Comparison of ENCODE assay signal across 8 mouse cellular contexts in the genomic region with DNA sequence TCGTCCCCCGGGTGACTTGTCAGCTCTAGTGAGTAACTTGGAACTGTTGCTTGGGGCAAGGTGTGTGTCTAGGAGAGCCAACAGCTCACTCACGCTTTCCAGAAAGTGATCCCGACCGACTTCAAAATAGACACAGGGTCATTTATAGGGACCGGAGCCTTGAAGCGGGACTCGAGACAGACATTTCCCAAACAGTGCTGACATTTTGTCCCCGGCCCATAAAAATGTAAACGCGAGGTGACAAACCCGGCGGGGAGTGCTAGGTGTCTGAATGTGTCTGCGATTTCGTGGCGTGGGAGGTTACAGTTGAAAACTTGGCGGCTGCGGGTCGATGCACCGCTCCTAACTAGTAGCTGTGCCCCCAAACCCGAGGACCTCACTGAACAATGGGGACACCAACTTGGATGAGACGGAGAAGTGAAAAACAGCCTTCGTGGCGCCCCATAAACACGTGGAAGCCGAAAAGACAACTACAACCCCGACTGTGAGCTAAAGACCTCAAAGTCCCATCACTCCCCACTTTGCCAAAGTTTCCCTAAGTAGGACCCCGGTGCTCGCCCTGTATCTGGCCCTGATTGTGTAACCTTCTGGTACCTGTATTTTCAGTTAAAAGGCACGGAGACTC. TPM values are rescaled to one million over a fixed set of nuclear protein-coding genes. Genes with fewer than 3 reads are reported as not detected.
DNase-seq lines count a peak whose midpoint lies in the region; ATAC-seq and TF ChIP-seq lines count a peak whose summit lies in the region.

No protein-coding gene starts in this region.

- H3K36me3 ChIP-seq in liver, adult 2 months (ENCODE audit: control insufficient read depth, insufficient read depth, low read length) = no peaks in the 10 kb centered on the region
- H3K36me3 ChIP-seq in embryonic facial prominence, embryonic 15.5 days = no peaks in the 10 kb centered on the region
- no peaks in the 10 kb centered on the region for H3K36me3 ChIP-seq in intestine, embryonic 14.5 days (ENCODE audit: control insufficient read depth, insufficient read depth, low read length)
- no peaks in the 10 kb centered on the region for H3K36me3 ChIP-seq in macrophage (ENCODE audit: inconsistent target)

- H3K27ac ChIP-seq in liver, adult 2 months (replicated peaks; ENCODE audit: insufficient read depth, low read depth, low read length) = no peak overlapping the region
- no peak overlapping the region for H3K27ac ChIP-seq in embryonic facial prominence, embryonic 15.5 days (replicated peaks)
- no peak overlapping the region for H3K27ac ChIP-seq in intestine, embryonic 14.5 days (ENCODE audit: low read depth)
- H3K27ac ChIP-seq in macrophage = no peak overlapping the region

- H3K4me3 ChIP-seq in liver, adult 2 months (ENCODE audit: insufficient read depth, low read depth, low read length) = peak overlapping the region; percentile 58
- peak overlapping the region; percentile 76 for H3K4me3 ChIP-seq in embryonic facial prominence, embryonic 15.5 days (replicated peaks)
- peak overlapping the region; percentile 54 for H3K4me3 ChIP-seq in intestine, embryonic 14.5 days (ENCODE audit: low read depth, low read length)
- peak overlapping the region; percentile 40 for H3K4me3 ChIP-seq in macrophage (ENCODE audit: inconsistent target)

- DNase-seq in liver, adult 2 months (ENCODE audit: extremely low read depth, low read depth, low spot score) = peak; percentile 21
- DNase-seq in liver = no peak
- peak; percentile 74 for DNase-seq in intestine, embryonic 14.5 days (ENCODE audit: low spot score)
- DNase-seq in thymus, postnatal 25 days = peak; percentile 40
- DNase-seq in layer of hippocampus, adult 9-10 months (ENCODE audit: low spot score) = no peak
- no peak for DNase-seq in cerebellum, adult 18-20 months

- H3K79me2 ChIP-seq in liver, adult 2 months (ENCODE audit: control insufficient read depth, insufficient read depth, low read length) = no peaks in the 10 kb centered on the region
- H3K79me2 ChIP-seq in macrophage (ENCODE audit: inconsistent target) = no peaks in the 10 kb centered on the region

- peak overlapping the region; percentile 3; the same call in 1 of the 2 replicates for H3K9ac ChIP-seq in liver, adult 2 months (ENCODE audit: low read depth, low read length)
- peak overlapping the region; percentile 64 for H3K9ac ChIP-seq in embryonic facial prominence, embryonic 15.5 days
- no peak overlapping the region for H3K9ac ChIP-seq in intestine, embryonic 14.5 days (ENCODE audit: low read length)

- peaks cover 8% of the 10 kb centered on the region for H3K4me1 ChIP-seq in liver, adult 2 months (ENCODE audit: control insufficient read depth, insufficient read depth, low read length)
- H3K4me1 ChIP-seq in embryonic facial prominence, embryonic 15.5 days = peaks cover 35% of the 10 kb centered on the region
- H3K4me1 ChIP-seq in intestine, embryonic 14.5 days (replicated peaks; ENCODE audit: control insufficient read depth, insufficient read depth, low read length) = peaks cover 17% of the 10 kb centered on the region

- peaks cover 12% of the 10 kb centered on the region for H3K27me3 ChIP-seq in liver, adult 2 months (ENCODE audit: control insufficient read depth, insufficient read depth, low read length)
- peaks cover 5% of the 10 kb centered on the region; the same call in 1 of the 2 replicates for H3K27me3 ChIP-seq in embryonic facial prominence, embryonic 15.5 days
- H3K27me3 ChIP-seq in intestine, embryonic 14.5 days (replicated peaks; ENCODE audit: control insufficient read depth, insufficient read depth, low read length) = peaks cover 14% of the 10 kb centered on the region; the same call in 1 of the 2 replicates

- 1% methylated on average over 30 of the region's 30 CpGs for WGBS in liver, adult 2 months
- WGBS in embryonic facial prominence, embryonic 15.5 days = under 1% methylated on average over 30 of the region's 30 CpGs
- 1% methylated on average over 30 of the region's 30 CpGs for WGBS in intestine, embryonic 14.5 days
- WGBS in macrophage (ENCODE audit: missing documents) = 2% methylated on average over 30 of the region's 30 CpGs

- H3K4me2 ChIP-seq in embryonic facial prominence, embryonic 15.5 days (replicated peaks) = peak overlapping the region; percentile 97
- H3K4me2 ChIP-seq in intestine, embryonic 14.5 days (ENCODE audit: low read length) = peak overlapping the region; percentile 86

- TF ChIP-seq CTCF in liver, adult 2 months (IDR thresholded peaks at IDR 0.05; ENCODE audit: low read depth, low read length) = no peak

- no peaks in the 10 kb centered on the region for H3K9me3 ChIP-seq in embryonic facial prominence, embryonic 15.5 days (replicated peaks)
- no peaks in the 10 kb centered on the region for H3K9me3 ChIP-seq in intestine, embryonic 14.5 days (ENCODE audit: control insufficient read depth, low read length)

- no peak for TF ChIP-seq POLR2A in liver, adult 2 months (IDR thresholded peaks at IDR 0.05; ENCODE audit: extremely low read depth, insufficient read depth, low read length)

- ATAC-seq in embryonic facial prominence, embryonic 15.5 days (ENCODE audit: insufficient number of reproducible peaks, low FRiP score, low TSS enrichment, low read depth) = no peak
- no peak for ATAC-seq in intestine, embryonic 14.5 days (replicated peaks; ENCODE audit: low FRiP score, low TSS enrichment, low read depth)

RNA-seq across cellular contexts. Expression of gene Glis3, which starts 1.1 kb away (rescaled TPM):
- 0.37 and 0.60 TPM in 2 replicates for total RNA-seq in liver, adult 2 months (2014; rRNA removed)
- polyA plus RNA-seq in liver, adult 2 months (2012; rRNA removed) = 0.22 and 0.43 TPM in 2 replicates
- 8.5 TPM in 2 replicates for polyA plus RNA-seq in embryonic facial prominence, embryonic 15.5 days (2015; fragmentation: Nextera tagmentation; extraction: Ambion mirVana)
- polyA plus RNA-seq in intestine, embryonic 14.5 days (2014; fragmentation: Nextera tagmentation; extraction: Ambion mirVana) = 1.9 and 2.1 TPM in 2 replicates
- total RNA-seq in macrophage (2018; cell fraction: chromatin; rRNA removed) = 10 to 100 TPM in 12 of 26 experiments, 1 to 10 TPM in 14; 1.4 to 19.9 (median 7.7) TPM
- total RNA-seq in macrophage (2018; cell fraction: cytosol; rRNA removed) = 1 to 10 TPM in 13 of 26 experiments, under 1 TPM in 13; 0.34 to 3.1 (median 1.2) TPM
- total RNA-seq in macrophage (2018; cell fraction: nucleus; rRNA removed) = 10 to 100 TPM in 9 of 26 experiments, 1 to 10 TPM in 13, under 1 TPM in 4; 0.22 to 24.8 (median 5.4) TPM
- 1.5 to 2.5 TPM (median 2.2 TPM) in 3 replicates for polyA plus RNA-seq in macrophage (2018)

Comparison
In these comparisons a context has a peak if more than half of its experiments do, and no peak if none do; other contexts are left out.
1. DNase-seq: peak in liver, adult 2 months (single experiment), intestine, embryonic 14.5 days (single experiment) and thymus, postnatal 25 days (single experiment); none in liver (single experiment), layer of hippocampus, adult 9-10 months (single experiment) and cerebellum, adult 18-20 months (0 of 2).
2. Peak in every context shown above with its lines, with median percentiles within 50 percentile points of each other: H3K4me3 ChIP-seq.